Mouse (Mus musculus) embryonic fibroblast, embryonic 13.5 days (primary cell): ENCODE measurements around the gene Ostf1.

Source experiments
- CTCF ChIP-seq: IDR thresholded peaks from 2 replicates; pipeline ENCODE4 v1.5.1; 2011; ENCODE audit warnings: mild to moderate bottlenecking, control low read depth, low read length, moderate library complexity, borderline replicate concordance; ENCODE audit not compliant: insufficient read depth
- POLR2A ChIP-seq: IDR thresholded peaks from 2 replicates; pipeline ENCODE4 v1.6.1; 2011; ENCODE audit warnings: low read depth, mild to moderate bottlenecking, control low read depth, low read length, moderate library complexity

DNA sequence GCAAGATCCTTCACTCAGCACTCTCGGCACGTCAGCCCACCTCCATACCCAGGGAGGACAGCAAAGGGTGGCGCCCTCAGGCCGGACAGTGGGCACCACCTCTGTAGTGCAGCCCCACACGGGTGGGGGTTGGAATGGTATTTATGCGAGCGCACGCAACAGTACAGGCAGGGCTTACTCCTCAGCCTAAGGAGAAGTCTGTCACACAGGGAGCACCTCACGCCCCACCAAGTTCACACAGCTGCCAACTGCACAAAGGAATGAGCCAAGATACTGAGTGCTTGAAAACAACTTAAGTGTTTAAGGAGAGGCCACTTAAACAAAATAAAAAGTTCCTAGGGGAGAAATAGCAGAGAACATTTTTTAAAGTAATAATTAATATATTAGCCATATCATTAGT, 44.5 kb downstream of the Ostf1 start:
- TF ChIP-seq CTCF (no peak), POLR2A (no peak)
